Mouse (Mus musculus): ENCODE data around the gene Sumo3.

DNA sequence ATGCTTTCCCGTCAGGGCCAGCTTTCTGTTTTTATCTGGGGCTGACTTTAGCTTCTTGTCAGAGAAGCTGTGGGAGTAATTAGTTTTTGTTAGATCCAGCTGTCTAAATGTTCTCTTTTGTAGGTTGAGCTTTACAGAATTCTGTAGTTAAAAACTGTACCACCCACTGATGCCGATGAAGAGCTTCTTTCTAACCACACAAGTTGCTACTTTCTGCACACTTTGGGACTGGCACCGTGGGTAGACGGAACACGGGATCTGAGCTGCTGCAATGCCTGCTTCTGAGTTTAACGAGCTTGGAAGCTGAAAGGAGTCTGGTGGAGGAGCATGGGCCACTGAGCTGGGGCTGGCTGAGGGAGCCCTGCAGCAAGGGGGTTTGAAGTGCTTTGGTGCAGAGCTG, 14.4 kb upstream of the Sumo3 start:
- TF ChIP-seq GATA1 (IDR thresholded peaks at IDR 0.05; ENCODE audit: low read length) (no peak), TAL1 (IDR thresholded peaks at IDR 0.05; ENCODE audit: low read length) (no peak)

All from erythroblast, embryonic 14.5 days (primary cell).